Mouse (Mus musculus) forelimb bud, embryonic 11.5 days (tissue): ENCODE measurements at regions not wholly inside any gene's neighbourhood (a gene's known extent, or its start where the extent isn't known, plus 50 kb on each side); places are given as distances from the start of the nearest gene placed in this dataset.

Experiments
- DNase-seq: peaks from one replicate; pipeline ENCODE4 v3.0.0-alpha.2; 2012; ENCODE audit warnings: low read depth, low spot score

DNA sequence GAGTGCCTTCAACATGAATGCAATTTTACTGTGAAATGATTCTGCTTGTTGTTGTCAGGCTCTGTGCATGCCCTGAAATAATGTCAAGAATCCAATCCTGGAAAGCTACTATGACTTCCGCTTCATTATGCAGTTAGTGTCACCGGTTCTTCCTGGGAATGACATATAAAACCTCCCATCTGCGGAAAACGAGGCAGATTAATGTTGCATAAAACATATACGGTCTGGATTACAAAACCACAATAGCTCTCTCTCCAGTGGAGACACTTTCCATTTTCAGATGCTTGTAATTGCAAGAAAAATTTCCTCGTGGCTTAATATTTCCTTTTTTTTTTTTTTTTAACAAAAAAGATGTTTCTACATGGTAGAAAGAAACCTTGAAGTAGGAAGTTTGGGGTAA, 198.2 kb upstream of the Chl1 start:
- no peak for DNase-seq

DNA sequence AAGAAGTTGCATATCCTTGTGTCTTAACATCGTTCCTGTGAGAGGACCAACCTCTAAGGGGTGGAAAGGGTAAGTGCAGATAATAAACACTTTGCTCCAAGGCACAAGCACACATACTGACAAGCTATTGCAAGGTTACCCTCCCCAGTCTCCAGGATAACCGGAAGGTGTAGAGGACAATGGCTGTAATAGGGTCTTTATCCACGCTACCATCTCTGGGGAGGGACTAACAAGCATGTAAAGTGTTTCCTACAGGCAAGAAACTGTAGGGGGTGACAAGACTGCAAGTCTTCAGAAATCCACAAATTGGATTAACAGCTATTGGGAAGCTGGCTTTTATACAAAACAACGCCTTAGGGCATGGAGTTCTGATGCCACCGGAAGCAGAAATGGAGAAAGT, 197.5 kb upstream of the Chl1 start:
- DNase-seq = no peak

DNA sequence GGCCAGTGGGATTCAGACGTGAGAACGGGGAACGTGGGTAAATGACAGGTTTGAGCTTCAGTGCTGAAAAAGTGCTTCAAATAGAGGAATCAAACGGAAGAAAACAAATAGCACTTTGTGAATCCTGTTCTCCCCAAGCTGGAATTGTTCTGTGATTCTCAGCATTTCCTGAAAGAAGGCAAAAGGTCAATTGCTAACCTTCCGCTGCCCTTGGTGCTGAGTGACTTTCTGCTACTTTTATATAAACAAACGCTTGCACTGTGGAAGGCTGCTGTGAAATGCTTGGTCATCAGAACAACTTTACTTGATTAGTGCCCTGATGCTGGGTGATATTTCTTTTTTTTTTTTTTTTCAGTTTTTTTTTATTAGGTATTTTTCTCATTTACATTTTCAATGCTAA, 192.3 kb upstream of the Chl1 start:
- DNase-seq = peak; percentile 10

DNA sequence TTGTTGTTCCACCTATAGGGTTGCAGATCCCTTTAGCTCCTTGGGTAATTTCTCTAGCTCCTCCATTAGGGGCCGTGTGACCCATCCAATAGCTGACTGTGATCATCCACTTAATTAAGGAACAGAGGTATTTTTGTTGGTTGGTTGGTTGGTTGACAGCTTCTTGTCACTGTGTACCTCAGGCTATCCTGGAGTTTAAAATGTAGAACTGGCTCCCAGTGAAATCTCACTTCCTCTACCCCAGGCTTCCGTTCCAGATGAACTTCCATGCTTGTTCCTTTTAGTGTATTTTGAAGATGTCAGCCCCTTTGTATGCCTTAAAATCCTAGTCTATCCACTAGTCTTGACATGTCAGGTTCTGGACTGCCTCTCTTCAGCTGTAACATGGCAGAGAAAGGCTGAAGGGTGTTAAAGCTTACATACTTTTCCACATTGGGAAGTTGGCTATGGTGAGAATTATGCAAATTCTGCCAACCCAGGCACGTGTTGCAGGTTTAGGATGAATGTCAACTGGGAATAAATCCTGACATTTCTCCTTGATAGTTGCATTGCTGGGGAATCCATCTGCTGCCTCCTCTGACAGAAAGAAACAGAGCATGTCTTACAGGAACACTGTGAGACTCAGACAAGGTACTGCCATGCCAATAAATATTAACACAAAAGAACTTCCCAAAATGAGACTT, 191.6 kb upstream of the Chl1 start:
- DNase-seq = no peak

DNA sequence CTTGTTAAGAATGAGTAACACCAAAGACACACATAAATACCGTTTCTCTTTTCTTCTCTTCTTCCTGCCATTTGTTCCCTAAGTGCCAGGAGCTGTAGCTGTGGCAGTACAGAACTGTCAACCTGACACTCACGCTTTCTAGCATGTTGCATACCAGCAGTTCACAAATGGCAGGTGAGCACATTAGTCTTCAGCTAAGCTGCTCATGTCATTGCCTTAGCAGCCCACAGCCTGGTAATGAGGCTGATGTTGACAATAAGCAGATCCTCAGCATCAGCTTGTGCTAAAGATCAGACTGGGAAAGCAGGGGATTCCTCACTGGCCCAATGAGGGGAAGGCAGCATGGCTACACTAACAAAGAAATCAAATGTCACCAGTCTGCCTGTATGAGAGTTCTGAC, 190.4 kb upstream of the Chl1 start:
- peak; percentile 56 for DNase-seq

DNA sequence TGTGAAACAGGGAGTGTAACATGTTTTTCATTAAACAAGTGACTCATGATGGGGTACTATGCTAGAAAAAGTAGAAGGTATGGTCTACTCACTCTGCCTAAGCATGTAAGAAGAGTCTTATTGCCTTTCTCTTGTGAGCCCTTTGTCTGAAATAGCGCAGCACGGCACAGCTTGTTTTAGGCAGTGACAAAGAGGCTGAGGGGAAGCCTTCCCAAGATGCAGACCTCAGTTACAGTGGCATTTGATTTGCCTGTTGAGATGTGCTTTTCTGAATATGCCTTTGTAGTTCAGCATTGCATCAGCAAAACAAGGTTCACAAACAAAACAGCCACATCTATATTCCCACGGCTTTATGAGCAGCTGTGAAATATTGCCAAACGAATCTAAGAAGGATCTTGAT, 189.8 kb upstream of the Chl1 start:
- DNase-seq = peak; percentile 10

DNA sequence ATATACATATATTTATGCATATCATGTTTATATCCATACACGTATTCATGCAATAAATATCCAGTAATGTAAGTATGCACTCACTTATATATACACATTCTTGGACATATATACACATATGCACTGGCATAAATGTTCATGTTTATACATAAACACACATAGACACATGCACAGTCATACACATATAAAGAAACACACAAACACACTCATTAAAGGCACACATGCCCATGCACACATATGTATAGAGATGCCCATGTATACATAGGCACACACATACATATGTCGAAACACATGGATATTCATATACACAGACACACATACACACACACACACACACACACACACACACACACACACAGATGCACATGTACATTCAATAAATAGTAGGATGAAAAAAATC, 189.3 kb upstream of the Chl1 start:
- DNase-seq = no peak

DNA sequence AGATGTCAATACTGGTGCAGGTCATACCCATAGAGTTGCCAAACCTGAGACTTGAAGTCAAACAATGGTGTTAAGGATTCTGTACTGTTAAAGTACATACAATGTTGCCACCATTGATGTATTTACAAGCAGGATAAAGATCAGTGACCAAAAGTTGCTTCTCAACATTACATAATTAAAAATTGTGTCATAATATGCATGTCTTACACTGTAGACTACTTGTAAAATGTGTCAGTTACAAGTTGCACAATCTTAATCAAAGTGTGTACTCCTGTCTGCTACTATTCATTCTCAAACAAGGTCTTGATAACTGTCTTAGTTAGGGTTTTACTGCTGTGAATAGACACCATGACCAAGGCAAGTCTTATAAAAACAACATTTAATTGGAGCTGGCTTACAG, 187.9 kb upstream of the Chl1 start:
- DNase-seq = no peak

DNA sequence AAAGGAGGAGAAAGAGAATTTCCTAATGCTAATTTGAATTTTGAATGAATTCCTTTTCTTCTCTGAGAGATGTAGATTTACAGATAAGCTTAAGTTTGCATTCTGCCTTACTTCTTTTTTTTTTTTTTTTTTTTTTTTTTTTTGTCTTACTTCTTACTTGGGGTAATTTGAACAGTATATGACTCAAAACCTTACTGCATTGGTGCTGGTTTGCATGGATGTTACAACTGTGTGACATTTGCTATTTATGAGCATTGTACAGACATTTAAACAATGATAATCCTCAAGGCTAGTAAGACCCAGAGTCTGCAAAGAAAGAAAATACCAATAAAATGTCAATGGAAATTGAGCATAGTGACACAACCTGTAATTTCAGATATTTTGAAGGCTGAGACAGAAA, 174.7 kb upstream of the Chl1 start:
- no peak for DNase-seq

DNA sequence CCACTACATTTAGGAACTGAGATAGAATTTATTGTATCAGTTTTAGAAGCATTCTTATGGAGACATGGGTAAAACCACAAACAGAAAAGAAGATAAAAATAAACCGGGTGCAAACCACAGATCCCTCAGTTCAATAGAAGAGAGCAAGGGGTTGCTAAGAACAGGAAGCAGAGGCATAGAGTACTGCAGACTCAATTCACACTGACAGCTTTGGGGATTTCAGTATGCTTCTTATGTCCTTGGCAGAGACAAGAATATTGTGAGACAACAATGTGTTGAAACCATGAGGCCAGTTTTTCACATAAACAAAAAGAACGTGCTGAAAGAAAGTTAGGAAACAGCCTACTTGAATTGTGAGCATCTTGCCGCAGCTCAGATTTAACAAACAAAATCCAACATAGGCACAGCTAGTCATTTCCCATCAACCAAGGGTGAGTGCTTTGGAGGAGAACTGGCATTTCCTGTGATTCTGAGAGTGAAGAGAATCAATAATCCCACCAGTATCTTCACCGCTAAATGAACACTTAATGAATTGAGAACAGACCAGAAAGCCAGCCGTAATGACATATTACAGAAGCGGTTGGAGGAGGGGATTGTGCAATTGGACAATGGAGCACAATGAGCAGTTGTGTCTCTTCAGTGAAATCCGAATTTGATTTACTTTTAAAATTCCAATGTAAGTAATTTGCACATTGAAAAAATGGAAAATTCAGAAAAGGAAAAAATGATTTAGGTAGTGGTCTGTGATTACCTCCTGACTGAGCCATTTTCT, 170.2 kb upstream of the Chl1 start:
- DNase-seq = no peak

DNA sequence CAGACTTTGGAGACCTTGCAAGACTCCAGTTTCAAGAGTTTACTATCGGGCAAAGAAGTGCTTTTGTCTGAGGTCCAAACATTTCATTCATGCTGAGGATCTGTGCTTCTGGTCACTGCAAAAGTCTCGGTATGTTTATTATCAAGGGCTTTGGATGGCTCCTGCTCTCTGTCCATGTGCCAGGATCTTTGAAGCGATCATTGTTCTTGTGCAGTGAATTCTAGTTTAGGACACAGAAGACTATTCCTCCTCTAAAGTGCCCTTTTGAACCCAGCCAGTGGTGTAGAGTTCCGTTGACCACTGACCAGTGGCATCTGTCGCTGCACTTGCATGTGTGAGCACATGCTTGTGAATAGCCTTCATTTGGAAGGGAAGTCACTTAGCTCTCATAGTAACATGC, 166.9 kb upstream of the Chl1 start:
- DNase-seq = no peak

DNA sequence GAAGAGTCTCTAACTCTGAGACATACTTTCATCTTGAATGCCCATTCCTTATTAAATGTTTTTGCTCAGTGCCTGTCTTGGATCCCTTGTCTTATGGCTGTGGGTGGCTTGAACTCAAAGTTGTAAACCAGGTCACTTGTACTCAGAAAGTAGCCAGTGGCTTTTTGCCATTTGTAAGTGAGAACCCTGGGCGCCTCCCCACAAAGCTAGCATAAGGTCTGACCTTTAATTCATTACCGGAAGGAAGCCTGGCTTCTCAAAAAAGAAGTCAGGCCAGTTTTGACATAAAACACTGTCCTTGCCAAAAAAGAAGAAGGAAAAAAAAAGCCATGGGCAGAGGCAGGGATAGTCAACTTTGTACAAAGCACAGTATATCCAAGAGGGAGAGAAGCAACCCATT, 166.0 kb upstream of the Chl1 start:
- no peak for DNase-seq

DNA sequence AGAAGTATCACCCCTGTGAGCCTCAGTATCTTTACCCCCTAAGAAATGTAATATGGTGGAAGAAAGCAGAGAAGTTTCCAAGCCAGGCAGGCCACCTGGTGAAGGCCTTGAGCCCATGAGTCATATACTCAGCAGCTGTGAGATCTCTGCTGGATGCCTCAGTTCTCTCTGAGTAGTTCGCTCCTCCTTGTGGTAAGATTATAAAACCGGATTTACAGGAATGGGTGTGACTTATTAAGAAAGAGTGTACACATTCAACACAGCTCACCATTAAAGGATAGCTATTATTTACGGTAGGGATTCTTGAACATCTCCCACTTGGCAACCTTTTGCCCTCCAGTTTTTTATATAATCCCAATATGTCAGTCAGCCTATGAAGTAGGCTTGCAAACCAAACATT, 165.2 kb upstream of the Chl1 start:
- no peak for DNase-seq

DNA sequence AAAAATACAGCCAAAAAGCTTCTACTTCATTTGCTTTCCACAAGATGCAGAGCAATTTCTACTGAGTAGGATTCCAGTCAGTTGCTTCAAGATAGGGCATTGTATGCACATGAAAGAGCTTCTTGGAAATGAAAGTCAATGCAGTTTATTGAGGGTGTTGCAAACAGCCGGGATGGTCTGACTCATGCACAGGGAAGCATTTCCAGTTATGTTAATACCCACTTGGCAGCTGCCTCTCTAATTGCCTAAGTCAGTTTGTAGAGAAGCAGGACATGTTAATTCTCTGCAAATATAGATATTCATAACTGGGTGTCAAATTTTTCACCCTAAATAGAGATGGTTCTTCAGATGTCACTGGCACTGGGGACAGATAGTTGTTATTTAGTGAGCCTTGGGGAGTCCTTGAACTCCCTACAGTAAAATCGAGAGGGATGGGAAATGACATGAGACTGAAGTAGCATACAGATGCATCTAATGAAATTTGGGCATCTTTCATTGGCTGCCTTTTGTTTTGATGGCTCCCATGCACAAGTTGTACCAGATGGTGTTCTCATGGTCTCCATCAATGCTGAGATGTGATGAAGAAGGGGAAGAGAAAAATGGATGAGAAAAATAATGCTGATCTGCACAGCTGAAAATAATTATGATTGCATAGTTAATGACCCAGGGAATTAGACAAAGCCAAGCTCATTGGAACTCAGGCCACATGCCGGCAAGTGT, 157.8 kb upstream of the Chl1 start:
- DNase-seq = no peak

DNA sequence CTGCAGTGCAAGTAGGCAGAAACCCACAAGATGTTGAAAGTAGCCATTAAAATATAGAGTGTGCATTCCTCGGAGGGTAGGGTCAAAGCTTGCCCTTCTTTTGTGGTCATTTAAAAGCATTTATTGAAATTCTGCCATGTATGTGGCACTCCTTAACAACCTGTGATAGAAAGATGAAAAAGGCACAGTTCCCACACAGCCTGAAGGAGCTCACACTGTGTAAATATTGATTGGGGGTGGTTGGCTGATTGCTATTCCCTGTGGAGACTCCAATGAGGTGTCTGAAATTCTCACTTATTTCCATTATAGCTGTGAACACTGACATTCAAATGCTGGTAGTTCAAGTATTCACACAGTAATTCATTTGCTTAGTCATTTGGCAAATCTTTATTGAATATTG, 157.0 kb upstream of the Chl1 start:
- DNase-seq = no peak

DNA sequence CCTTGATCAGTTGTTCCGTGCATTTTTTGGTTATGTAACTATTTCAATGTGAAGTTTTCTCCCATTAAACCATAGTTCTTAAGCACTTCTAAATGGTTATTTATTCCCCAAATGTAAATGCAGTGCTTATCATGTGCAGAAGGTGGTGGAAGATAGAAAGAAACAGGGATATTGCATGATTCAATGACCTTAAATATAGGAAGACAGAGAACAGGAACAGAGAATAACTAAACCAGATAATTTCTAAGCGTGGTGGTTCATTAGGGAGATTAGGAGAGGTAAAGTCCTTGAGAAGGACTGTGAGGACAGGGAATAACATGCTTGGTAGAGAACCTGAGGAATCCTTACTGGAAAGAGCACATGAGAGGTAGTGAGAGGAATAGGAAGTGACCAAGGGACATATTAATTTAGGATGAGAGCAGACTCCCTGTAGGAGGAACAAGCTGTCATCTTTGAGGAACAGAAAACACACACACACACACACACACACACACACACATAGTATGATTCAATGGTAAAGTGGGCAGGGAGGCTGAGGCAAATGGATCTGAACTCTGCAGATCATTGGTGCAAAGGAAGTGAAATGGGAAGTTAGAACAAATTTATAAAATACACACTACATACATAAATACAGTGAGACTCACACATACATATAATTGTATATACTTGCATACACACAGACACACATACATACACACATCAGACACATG, 143.4 kb upstream of the Chl1 start:
- DNase-seq = no peak

DNA sequence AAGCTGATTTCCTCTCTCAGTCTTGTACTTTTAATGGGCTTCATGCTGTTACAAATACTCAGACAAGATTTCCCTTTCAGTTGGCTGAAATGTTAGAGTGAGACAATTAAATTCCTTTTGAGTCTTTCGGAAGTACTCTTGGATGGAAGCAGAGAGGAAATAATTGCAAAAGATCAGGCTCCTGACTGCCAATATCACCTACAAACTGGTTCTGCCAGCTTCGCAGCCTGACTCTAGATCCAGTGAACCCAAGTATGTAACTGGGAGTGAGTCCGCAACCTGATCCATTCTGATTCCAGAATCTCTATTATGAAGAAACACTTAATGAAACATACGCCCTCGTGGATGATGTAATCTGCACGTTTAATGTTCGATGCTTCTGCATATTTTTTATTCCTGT, 135.4 kb upstream of the Chl1 start:
- DNase-seq = no peak

DNA sequence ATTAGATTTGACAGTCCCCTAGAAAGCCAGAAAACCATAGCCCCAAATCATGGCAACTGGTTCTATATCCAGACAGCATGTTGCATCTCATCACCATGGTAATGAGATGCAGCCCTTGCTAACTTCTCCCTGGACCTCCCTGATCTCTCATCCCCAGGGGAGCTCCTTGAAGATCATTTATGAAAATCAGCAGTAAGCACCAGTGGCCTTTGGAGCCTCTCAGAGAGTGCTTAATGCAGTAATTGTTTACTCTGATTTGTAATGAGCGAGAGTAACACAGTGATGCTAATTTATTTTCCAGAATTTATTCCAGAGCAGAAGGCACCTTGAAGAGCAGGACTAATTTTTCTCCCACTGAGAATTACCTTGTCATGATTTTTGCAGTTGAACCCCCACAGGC, 133.1 kb upstream of the Chl1 start:
- DNase-seq = no peak

DNA sequence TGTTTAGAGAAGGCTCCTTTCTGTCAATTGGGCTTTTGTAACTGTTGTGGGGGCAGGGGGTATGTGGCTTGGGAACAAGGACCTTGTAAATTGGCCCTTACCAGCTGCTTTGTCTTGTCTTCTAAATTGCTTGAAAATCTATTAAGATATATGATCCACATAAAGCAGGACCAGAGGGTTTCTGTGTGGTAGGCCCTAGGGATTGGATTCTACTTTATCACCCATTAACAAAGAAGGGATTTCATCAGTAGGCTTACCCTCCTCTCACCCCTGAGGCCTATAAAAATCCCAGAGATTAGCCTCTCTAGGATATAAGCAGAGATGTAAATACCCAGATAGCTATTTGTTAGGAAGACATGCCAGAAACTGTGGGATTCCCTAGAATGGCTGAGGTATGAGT, 132.3 kb upstream of the Chl1 start:
- no peak for DNase-seq

DNA sequence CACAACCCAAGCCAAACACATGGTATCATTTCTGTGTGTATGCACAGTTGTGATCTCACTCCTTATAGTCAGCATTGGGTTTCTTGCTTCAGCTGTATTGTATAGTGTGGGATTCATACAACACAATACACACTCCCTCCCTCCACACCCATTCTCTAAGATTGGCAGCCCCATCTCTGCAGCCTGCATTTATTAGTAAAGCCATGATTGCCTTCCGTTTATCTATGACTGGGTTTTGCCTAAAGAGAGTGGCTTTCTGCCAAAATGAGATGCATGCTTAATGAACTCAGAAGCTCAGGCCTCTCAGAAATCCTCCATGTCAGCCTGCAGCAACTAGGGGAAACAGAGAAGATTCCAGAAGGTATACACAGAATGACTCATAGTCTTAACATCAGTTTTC, 129.4 kb upstream of the Chl1 start:
- DNase-seq = no peak

DNA sequence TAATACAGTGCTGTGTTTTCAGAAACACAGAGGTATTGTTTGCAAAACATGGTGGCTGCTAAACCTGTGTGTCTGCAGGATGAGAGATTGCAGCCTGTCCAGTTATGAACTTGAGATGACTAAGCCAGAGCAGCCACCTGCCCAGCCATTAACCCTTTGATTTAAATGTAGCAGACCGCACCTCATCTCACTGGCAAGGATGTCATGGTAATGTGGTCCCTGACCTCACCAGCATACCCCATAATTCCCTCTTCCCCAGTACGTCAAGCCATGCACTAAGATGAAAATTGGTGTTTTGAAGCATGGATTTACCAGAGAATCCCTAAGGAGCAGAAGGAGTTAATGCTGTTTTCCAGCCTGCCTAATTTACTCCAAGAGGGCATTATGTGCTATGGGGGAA, 128.5 kb upstream of the Chl1 start:
- DNase-seq = no peak

DNA sequence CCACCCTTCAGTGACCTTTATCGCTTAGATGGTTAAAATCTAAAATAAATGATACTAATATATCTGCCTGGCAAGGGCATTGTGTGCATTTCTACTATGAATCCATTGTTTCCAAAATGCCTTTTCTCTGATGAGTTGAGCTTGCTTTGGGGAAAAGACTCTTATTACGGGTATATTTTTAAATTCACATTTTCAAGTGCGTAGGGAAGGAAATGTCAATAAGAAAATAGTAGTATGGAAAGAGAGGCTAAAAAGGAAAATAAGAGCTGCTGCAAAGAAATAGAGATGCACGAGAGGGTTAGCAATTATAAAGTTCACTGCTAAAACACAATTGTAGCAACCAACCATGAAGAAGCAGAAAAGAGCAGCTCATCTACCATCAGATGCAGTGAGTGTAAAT, 123.8 kb upstream of the Chl1 start:
- DNase-seq = no peak
